Mouse (Mus musculus) urinary bladder, postnatal 14 days (tissue): ENCODE measurements at regions not wholly inside any gene's neighbourhood (a gene's known extent, or its start where the extent isn't known, plus 50 kb on each side); places are given as distances from the start of the nearest gene placed in this dataset.

Experiments used
- DNase-seq: peaks from one replicate; pipeline ENCODE4 v3.0.0; 2021; ENCODE audit warnings: low spot score

DNA sequence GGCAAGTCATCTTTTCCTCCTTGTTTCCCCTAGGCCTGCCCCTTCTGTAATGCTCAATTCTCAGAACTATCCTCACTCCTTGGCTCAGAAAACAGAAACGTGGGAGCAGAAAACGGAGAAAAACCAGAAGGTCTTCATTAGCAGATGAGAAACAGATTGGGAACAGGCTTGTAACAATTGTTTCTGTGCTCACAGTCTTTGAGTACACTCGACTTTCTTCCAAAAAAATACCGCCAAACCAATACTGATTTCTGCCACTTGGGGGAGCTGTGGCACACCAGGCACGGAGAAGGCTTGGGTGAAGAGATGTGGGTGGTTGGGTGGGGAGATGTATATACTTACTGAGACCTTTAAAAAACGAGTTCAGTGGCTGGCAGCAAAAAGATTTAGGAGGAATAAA lies 80.8 kb upstream of the 4930583I09Rik start:
- no peak for DNase-seq

- no peak for DNase-seq
Observed at GRCm38 (mm10) chr17:64915708-64916107, 79.8 kb upstream of the 4930583I09Rik start.

GRCm38 (mm10) chr17:64915025-64915424 lies 79.2 kb upstream of the 4930583I09Rik start:
- no peak for DNase-seq

DNA sequence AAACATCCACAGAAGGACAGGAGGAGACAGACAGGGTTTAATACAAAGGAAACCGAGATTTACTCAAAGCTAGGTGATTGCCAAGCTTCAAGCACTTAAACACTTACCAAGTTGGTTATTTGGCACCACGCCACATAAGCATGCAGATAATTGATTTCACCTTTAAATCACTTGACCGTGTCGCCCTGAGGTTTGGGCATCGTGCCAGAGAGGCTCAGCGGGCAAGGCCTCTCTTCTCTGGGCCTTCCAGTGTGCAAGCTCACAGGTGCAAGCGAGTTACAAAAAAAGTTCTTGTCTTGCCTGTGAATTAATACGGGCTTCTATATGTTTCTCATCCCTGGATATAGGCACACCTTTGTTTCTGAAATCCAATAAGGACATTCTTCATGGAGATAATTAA lies 78.4 kb upstream of the 4930583I09Rik start:
- DNase-seq = peak; percentile 35

- no peak for DNase-seq
Observed at GRCm38 (mm10) chr17:64908671-64909070, 72.8 kb upstream of the 4930583I09Rik start.

DNA sequence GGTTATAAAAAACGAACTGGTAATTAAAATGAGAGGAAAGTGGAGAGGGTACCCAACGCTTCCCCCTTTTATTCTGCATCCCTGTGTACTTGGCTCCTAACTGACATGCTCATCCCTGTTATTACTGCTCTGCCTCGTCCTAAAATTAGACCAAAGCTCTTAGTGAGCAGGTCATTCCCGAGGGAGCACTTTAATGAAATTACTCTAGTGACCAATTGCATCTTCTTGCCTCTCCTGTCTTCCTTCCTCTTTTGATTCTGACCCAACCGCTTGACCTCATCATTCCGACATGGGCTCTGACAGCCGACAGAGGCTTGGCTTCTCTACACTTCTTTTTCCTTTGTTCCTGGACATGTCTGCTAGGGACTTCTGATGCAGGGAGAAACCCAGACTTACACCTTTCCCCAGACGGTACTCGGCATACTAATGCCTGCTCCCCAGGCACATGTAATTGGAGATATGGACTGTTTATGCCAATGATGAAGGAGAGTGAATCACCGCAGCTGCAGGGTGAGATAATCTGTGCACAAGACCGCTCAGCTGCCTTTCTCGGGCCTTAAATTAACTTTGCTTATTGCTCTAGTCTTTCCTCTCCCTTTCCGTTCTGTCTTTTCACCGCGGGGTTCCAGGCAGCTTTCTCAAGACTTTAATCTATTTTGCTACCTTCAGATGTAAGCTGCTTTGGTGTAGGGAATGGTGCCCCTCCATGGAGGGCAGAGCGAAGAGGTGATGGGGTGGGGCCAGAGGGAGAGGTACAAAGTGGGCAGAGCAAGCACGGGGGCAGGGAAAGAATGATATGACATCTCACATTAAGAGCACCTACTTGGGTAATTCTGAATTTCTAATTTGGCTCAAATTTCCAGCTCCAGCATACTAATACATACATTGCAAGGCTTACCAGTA lies 66.1 kb upstream of the 4930583I09Rik start:
- no peak for DNase-seq

DNA sequence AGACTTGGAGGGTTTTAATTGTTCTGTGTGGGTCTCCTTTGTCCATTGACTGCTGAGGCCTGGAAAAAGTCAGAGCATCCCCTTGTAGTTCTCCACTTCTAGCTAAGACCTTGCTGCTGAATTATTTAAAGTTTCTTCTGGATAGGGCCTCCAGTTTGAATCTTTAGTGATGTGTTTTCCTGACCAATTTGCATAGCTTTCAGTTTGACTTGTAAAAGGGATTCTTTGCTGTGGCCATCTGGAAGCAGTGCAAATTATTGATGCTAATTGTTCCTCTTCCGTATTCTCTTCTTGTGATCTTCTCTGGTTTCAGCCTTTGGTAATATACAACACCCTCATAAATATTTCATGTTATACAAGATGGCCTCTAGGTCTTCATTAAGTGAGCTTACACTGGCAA lies 61.6 kb upstream of the 4930583I09Rik start:
- DNase-seq = no peak

GRCm38 (mm10) chr17:64895886-64896285 lies 60.0 kb upstream of the 4930583I09Rik start:
- no peak for DNase-seq

DNA sequence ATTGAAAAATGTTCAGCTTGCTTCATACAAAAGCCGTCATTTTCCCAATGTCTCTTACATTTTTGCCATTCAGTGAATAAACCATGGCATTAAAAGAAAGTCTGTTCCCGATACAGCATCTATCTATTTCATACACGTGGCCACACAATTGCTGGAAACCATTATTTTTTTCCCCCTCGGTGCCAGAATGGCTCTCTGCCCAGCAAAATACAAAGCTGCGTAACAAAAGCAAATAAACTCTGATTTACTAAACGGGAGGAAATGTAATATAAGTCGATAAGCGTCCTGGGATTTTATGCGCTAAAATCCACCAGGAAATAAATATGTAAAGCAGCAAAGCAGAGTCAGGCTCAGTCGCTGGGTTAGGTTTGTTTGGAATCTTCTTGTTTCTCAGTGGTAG lies 59.6 kb upstream of the 4930583I09Rik start:
- no peak for DNase-seq

DNA sequence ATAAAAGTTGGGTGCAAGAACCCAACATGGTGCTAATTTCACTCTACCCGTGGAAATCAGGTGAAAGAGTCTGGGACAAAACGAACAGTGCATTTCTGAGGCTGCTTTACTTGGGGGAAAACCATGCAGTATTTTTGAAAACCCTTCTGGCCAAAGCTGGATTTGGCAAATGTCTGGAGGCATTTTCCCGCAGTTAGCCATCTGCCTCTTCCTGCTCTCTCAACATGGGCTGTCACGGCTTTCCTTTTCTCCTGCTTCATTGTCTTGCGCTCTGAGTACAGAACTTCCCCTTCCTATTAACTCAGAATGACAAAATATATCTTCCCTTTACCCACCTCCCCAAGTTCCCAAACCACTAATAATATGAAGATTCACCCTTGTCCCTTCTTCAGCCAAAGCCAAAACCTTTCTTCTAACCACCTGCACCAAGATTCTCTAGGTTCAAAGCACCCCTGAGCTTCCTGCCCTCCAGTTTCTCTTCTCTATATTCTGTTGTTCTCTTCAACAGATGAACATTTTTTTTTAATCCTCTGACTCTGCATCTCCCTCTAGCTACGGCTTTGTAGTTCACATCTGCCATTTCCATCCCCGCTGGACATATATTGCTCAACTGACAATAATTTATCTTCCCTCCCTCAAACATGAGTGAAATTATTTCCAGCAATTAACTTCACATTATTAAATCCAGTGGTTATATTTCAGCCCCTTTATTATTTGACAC lies 57.5 kb upstream of the 4930583I09Rik start:
- no peak for DNase-seq
